Mouse (Mus musculus): Measurements from ENCODE around the gene Ggact. TPM values are rescaled to one million over a fixed set of nuclear protein-coding genes. Genes with fewer than 3 reads are reported as not detected.

Ggact gene
- polyA plus RNA-seq, 1 experiment from 2014 or later: 5.0 TPM

DNA sequence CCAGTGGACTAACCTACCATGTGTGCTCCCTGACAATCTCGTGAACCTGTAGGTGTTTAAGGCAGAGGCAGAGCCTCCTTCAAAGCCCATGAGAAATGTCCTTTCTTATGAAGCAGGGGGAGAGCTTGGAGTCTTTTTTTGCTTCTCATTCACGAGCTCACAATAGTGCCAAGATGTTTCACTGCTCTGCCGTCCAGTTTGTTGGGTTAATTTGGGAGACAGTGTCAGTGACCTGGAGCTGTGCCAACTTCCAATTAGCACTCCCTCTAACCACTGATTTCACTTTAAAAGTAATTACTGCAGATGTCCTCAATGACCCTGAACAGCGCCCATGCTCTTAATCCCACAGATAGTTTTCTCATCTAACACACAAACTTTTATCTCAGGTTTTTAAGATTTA, 50.9 kb downstream of the Ggact start:
- H3K9ac ChIP-seq: no peak overlapping the region
- WGBS: 10% methylated on average over 4 of the region's 4 CpGs
- no peak overlapping the region for H3K4me2 ChIP-seq
- H3K27ac ChIP-seq: no peak overlapping the region
- H3K9me3 ChIP-seq (replicated peaks): no peaks in the 10 kb centered on the region
- H3K4me3 ChIP-seq: no peak overlapping the region
- peaks cover 14% of the 10 kb centered on the region; the same call in 1 of the 2 replicates for H3K27me3 ChIP-seq
- H3K4me1 ChIP-seq: peaks cover 16% of the 10 kb centered on the region
- H3K36me3 ChIP-seq (ENCODE audit: poor library complexity, severe bottlenecking): no peaks in the 10 kb centered on the region
- peak; percentile 68; the same call in 1 of the 2 replicates for ATAC-seq

DNA sequence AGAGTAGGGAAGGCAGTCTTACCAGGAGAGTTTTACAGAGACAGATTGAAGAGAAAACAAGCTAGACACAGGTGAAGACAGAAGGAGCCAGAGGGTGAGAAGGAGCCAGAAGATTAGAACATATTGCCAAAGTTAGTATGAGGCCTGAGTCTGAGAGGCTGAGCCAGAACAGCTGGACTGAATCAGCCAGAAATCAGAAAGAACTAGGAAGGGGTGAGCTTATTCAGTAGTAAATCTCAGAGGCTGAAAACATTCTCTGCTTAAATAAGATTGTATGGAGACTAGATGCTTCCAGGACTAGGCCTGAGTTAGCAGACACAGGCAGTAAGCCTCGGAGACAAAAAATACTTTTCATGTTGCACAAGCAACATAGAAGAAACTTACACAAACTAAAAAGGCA, 53.8 kb downstream of the Ggact start:
- Histone ChIP-seq H3K4me3 (no peak overlapping the region), H3K36me3 (ENCODE audit: poor library complexity, severe bottlenecking) (no peaks in the 10 kb centered on the region), H3K27ac (no peak overlapping the region), H3K27me3 (no peaks in the 10 kb centered on the region), H3K4me1 (peaks cover 11% of the 10 kb centered on the region), H3K9me3 (replicated peaks) (no peaks in the 10 kb centered on the region), H3K4me2 (no peak overlapping the region), H3K9ac (no peak overlapping the region)
- WGBS: 75% methylated on average over 1 of the region's 1 CpGs
- no peak for ATAC-seq

DNA sequence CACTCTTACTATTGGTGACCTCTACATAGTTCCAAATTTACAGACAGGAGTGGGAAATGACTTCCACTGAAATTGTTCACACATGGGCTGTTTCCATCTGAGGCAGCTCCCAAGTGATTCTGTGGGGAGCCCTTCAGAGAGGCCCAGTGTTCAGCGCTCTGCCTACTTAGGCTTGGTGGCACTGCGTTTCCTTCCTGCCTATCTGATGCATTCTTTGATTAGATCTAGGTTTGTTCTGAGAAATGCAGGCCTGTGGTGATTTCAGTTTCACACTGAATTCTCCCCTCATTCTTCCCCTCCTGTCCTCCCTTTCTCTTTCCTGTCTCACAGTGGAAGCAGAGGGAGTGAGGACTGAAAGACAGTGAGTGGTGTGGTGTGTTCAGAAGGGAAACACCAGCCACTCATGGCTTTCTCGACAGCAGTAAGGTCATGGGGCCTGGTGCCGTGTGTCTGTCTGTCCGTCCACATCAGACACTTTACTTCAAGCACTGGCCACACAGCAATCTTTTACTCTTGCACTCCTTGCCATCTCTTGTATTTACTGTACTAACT, 61.0 kb downstream of the Ggact start:
- Histone ChIP-seq H3K36me3 (ENCODE audit: poor library complexity, severe bottlenecking) (no peaks in the 10 kb centered on the region), H3K9me3 (replicated peaks) (no peaks in the 10 kb centered on the region; the same call in 1 of the 2 replicates), H3K4me1 (no peaks in the 10 kb centered on the region), H3K27ac (no peak overlapping the region), H3K4me3 (no peak overlapping the region), H3K9ac (no peak overlapping the region), H3K4me2 (no peak overlapping the region), H3K27me3 (no peaks in the 10 kb centered on the region)
- 88% methylated on average over 5 of the region's 5 CpGs for WGBS
- ATAC-seq: no peak

DNA sequence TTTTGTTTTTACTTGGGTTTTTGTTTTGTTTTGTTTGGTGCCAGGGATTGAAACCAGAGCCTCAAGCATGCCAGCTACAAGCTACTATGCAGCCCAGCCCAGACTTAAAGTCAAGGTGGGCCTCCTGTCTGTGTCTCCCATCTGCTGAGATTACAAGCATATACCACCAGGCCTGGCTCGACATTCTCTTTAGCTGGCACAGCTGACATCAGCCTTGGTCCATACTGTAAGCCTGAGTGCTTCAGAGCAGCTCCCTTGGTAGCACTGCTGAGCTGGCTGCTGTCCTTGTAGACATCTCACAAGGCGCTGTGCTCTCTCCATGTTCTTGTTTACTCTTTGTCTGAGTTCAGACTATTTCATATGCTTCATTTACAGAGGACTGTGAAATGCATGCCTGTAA, 76.5 kb downstream of the Ggact start:
- whole genome bisulfite sequencing: 77% methylated on average over 2 of the region's 2 CpGs
- no peak for ATAC-seq

DNA sequence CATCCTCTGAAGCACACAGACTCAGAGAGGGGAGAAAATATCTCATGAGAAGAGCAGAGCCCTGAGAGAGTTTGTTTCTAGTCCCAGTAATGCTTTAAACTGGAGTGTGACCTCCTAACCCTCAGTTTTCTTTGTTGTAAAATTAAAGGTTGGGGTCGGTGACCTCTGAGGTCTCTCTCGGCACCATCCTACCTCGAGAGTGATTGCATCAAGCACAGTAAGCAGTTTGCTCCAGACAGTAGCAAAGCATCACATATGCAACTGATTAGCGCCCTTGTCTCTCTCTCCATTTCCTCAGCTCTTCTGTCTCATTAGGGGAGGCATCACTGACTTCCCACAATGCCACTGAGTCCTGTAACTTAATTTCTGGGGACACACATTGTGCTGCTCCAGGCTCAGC, 77.3 kb downstream of the Ggact start:
- ATAC-seq: no peak
- Histone ChIP-seq H3K4me2 (no peak overlapping the region), H3K36me3 (ENCODE audit: poor library complexity, severe bottlenecking) (no peaks in the 10 kb centered on the region), H3K27me3 (no peaks in the 10 kb centered on the region), H3K9me3 (replicated peaks) (no peaks in the 10 kb centered on the region; the same call in 1 of the 2 replicates), H3K9ac (no peak overlapping the region), H3K4me1 (no peaks in the 10 kb centered on the region), H3K27ac (no peak overlapping the region), H3K4me3 (no peak overlapping the region)
- WGBS: 32% methylated on average over 4 of the region's 4 CpGs

More for the DNA sequence above, 76.5 kb downstream of the Ggact start:
- H3K9me3 ChIP-seq (replicated peaks): no peaks in the 10 kb centered on the region
- H3K4me3 ChIP-seq: no peak overlapping the region
- no peaks in the 10 kb centered on the region for H3K4me1 ChIP-seq
- H3K9ac ChIP-seq: no peak overlapping the region
- H3K27ac ChIP-seq: no peak overlapping the region
- H3K4me2 ChIP-seq: no peak overlapping the region
- no peaks in the 10 kb centered on the region for H3K27me3 ChIP-seq
- H3K36me3 ChIP-seq (ENCODE audit: poor library complexity, severe bottlenecking): no peaks in the 10 kb centered on the region

DNA sequence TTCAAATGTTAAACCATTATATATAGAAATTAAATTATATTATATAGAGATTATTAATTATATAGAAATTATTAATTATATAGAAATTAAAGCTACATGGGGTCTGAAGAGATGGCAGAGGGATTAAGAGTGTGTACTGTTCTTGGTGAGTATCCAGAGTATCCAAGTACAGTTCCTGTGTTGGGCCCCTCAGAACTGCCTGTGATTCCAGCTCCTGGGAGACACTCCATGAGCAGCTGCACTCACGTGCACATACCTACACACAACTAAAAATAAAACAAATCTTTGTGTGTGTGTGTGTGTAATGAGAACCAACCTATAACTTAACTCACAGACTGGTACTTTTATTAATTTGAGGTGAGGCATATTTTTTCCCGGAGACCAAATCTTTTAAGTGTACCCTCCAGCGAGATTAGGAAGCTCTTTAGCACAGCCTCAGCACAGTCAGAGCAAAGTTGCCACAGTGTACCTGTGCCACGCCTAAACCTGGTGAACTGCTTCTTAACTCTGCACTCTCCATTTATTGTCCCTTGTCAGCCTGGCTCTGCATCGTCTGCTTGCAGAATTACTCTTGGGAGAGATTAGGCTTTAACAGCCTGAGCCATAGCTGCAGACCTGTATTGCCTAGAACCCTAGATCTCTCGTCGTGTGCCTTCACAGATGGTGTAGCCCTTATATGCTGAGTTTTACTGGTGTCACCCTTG, 77.9 kb downstream of the Ggact start:
- Histone ChIP-seq H3K36me3 (ENCODE audit: poor library complexity, severe bottlenecking) (no peaks in the 10 kb centered on the region), H3K4me2 (no peak overlapping the region), H3K4me1 (no peaks in the 10 kb centered on the region), H3K27ac (no peak overlapping the region), H3K27me3 (no peaks in the 10 kb centered on the region), H3K9me3 (replicated peaks) (no peaks in the 10 kb centered on the region; the same call in 1 of the 2 replicates), H3K4me3 (no peak overlapping the region), H3K9ac (no peak overlapping the region)
- no peak for ATAC-seq
- 71% methylated on average over 7 of the region's 7 CpGs for WGBS

DNA sequence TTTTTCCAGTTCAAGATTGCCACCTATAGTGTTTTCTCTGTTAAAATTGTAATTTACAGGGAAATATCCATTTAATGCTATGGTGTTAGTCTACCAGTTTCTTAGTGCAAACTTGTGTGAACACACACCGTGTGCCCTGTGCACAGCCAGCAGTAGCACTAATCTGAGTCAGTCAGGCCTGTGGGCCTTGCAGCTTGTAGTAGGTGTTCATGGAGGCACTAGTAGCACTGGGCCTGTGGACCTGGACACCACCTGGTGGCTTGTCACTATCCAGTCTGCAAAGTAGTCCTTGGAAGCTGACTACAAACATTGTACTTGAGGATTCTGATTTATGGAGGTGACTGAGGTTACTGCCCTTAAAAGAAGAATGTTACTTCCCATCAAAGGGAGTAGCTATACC, 78.8 kb downstream of the Ggact start:
- no peaks in the 10 kb centered on the region for H3K27me3 ChIP-seq
- no peak overlapping the region for H3K9ac ChIP-seq
- no peaks in the 10 kb centered on the region for H3K4me1 ChIP-seq
- H3K4me3 ChIP-seq: no peak overlapping the region
- no peak for ATAC-seq
- H3K36me3 ChIP-seq (ENCODE audit: poor library complexity, severe bottlenecking): no peaks in the 10 kb centered on the region
- WGBS: 94% methylated on average over 1 of the region's 1 CpGs
- no peak overlapping the region for H3K4me2 ChIP-seq
- H3K27ac ChIP-seq: no peak overlapping the region
- no peaks in the 10 kb centered on the region; the same call in 1 of the 2 replicates for H3K9me3 ChIP-seq (replicated peaks)

DNA sequence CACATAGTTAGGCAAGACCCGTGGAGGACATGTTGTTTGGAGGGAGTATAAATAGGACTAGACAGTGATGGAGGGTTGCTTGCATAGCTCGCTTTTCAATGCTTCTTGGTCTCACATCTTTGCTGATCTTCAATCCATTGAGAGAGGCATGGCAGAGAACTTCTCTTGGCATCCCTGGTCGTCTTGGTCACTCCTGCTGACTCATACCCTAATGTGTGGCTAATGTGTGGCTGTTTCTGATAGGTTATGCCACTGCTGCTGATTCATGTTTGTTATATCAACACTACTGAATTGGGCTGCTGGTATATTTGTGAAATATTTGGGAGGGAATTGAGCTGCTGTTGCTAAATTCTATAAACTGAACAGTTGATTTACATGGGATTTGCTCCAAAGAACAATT, 79.9 kb downstream of the Ggact start:
- Histone ChIP-seq H3K9me3 (replicated peaks) (no peaks in the 10 kb centered on the region; the same call in 1 of the 2 replicates), H3K9ac (no peak overlapping the region), H3K4me2 (no peak overlapping the region), H3K27me3 (no peaks in the 10 kb centered on the region), H3K4me1 (no peaks in the 10 kb centered on the region), H3K36me3 (ENCODE audit: poor library complexity, severe bottlenecking) (no peaks in the 10 kb centered on the region), H3K27ac (no peak overlapping the region), H3K4me3 (no peak overlapping the region)
- 94% methylated on average over 3 of the region's 3 CpGs for WGBS
- no peak for ATAC-seq

DNA sequence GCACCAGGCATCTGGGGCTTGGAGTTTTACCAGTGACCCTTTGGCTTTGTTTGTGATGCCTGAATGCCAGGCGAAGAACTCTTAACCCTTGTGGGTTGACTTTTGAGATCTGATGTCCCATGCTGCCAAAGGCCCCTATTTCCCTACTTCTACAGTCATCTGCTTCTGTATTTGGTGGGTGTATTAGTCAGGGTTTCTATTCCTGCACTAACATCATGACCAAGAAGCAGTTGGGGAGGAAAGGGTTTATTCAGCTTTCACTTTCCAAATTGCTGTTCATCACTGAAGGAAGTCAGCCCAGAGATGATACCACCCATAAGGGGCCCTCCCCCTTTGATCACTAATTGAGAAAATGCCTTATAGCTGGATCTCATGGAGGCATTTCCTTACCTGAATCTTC, 83.1 kb downstream of the Ggact start:
- H3K4me3 ChIP-seq: no peak overlapping the region
- ATAC-seq: no peak
- 87% methylated on average over 1 of the region's 1 CpGs for WGBS

DNA sequence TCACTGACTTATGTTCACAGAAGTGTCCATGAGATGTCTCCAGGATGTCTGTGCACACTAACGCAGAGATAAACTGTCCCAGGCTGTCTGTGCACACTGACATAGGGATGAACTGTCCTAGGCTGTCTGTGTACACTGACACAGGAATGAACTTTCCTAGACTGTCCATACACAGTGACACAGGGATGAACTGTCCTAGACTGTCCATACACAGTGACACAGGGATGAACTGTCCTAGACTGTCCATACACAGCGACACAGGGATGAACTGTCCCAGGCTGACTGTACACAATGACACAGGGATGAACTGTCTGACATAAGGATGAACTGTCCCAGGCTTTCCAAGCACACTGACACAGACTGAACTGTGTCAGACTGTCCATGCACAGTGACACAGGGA, 88.1 kb downstream of the Ggact start:
- no peak for ATAC-seq
- WGBS: 98% methylated on average over 2 of the region's 2 CpGs
- Histone ChIP-seq H3K9ac (no peak overlapping the region), H3K4me3 (no peak overlapping the region), H3K4me1 (no peaks in the 10 kb centered on the region), H3K9me3 (replicated peaks) (no peaks in the 10 kb centered on the region), H3K36me3 (ENCODE audit: poor library complexity, severe bottlenecking) (no peaks in the 10 kb centered on the region), H3K4me2 (no peak overlapping the region), H3K27ac (no peak overlapping the region), H3K27me3 (no peaks in the 10 kb centered on the region)

More for the DNA sequence above, 83.1 kb downstream of the Ggact start:
- no peak overlapping the region for H3K27ac ChIP-seq
- no peak overlapping the region for H3K4me2 ChIP-seq
- no peak overlapping the region for H3K9ac ChIP-seq
- H3K4me1 ChIP-seq: no peaks in the 10 kb centered on the region
- no peaks in the 10 kb centered on the region; the same call in 1 of the 2 replicates for H3K9me3 ChIP-seq (replicated peaks)
- no peaks in the 10 kb centered on the region for H3K36me3 ChIP-seq (ENCODE audit: poor library complexity, severe bottlenecking)
- H3K27me3 ChIP-seq: no peaks in the 10 kb centered on the region

DNA sequence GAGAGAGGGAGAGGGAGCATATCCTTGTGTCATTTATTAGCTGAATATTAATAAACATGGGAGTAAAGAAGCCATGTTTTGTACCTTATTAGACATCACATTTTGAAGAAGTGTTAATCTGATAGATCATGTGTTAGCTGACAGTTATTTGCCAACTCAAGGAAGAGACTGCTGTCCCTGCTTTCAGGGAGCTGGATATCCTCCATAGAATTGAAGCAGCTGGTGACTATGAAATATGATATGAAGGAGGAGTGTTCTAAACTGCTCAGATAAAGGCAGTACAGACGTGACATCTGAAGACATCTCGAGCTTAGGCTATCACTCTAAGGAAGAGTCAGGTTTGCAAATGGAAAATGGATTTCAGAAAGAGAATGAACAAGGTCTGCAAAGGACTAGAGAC, 89.8 kb downstream of the Ggact start:
- H3K4me3 ChIP-seq: no peak overlapping the region

DNA sequence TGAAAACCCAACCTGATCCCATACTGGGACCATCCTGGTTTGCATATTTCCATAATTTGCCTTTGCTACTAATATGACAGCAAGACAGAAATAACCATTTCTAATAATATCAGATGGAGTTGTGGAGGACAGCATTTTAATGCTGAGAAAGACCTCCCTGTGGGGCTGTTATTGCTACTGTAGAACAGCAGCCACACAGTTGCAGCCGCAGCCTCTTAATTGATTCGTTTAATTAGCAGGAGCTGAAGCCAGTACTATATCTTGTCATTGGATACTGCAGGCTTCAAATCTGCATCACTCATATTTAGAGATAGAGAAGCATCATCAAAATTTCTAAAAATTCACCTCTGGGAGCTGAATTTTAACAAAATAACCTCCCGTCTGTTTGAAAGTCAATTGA, 92.6 kb downstream of the Ggact start:
- no peaks in the 10 kb centered on the region for H3K27me3 ChIP-seq
- WGBS: 69% methylated on average over 3 of the region's 3 CpGs
- no peaks in the 10 kb centered on the region for H3K36me3 ChIP-seq (ENCODE audit: poor library complexity, severe bottlenecking)
- H3K27ac ChIP-seq: no peak overlapping the region
- ATAC-seq: no peak
- no peak overlapping the region for H3K4me3 ChIP-seq
- H3K9ac ChIP-seq: no peak overlapping the region
- H3K4me2 ChIP-seq: no peak overlapping the region
- H3K4me1 ChIP-seq: no peaks in the 10 kb centered on the region
- H3K9me3 ChIP-seq (replicated peaks): no peaks in the 10 kb centered on the region

More for the DNA sequence above, 89.8 kb downstream of the Ggact start:
- H3K4me1 ChIP-seq: no peaks in the 10 kb centered on the region
- WGBS: 85% methylated on average over 2 of the region's 2 CpGs
- no peak overlapping the region for H3K9ac ChIP-seq
- H3K36me3 ChIP-seq (ENCODE audit: poor library complexity, severe bottlenecking): no peaks in the 10 kb centered on the region
- no peak for ATAC-seq
- H3K27me3 ChIP-seq: no peaks in the 10 kb centered on the region
- H3K27ac ChIP-seq: no peak overlapping the region
- no peak overlapping the region for H3K4me2 ChIP-seq
- H3K9me3 ChIP-seq (replicated peaks): no peaks in the 10 kb centered on the region

DNA sequence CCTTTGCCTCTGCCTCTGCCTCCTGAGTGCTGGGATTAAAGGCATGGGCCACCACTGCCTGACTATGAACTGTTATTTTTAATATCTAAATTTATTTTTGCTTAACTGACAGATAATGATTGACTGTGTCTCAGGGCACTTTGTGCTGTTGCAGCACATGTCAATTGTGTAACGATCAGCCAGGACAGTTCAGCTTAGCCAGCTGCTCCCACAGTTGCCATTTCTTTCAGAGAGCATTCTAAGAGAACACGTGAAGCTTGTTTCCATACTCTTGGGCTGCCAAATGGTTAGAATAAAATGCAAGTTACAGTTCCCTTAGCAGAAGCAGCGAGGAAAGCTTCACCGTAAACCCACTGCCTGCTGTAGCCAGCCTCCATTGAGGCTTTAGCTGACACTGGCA, 113.3 kb downstream of the Ggact start:
- Histone ChIP-seq H3K4me3 (no peak overlapping the region), H3K4me1 (peaks cover 4% of the 10 kb centered on the region; the same call in 1 of the 2 replicates)

More for the DNA sequence above, 113.3 kb downstream of the Ggact start:
- 76% methylated on average over 4 of the region's 4 CpGs for WGBS
- no peak overlapping the region for H3K27ac ChIP-seq
- H3K36me3 ChIP-seq (ENCODE audit: poor library complexity, severe bottlenecking): no peaks in the 10 kb centered on the region
- no peak for ATAC-seq
- no peak overlapping the region for H3K9ac ChIP-seq
- H3K9me3 ChIP-seq (replicated peaks): no peaks in the 10 kb centered on the region
- no peaks in the 10 kb centered on the region for H3K27me3 ChIP-seq
- no peak overlapping the region for H3K4me2 ChIP-seq

Measured in forebrain, embryonic 13.5 days (tissue).